Mouse (Mus musculus): ENCODE measurements around the gene Ssbp4. TPM values are rescaled to one million over a fixed set of nuclear protein-coding genes. Genes with fewer than 3 reads are reported as not detected.

Gene Ssbp4
- polyA plus RNA-seq, 1 experiment from 2014 or later, result 125 TPM

DNA sequence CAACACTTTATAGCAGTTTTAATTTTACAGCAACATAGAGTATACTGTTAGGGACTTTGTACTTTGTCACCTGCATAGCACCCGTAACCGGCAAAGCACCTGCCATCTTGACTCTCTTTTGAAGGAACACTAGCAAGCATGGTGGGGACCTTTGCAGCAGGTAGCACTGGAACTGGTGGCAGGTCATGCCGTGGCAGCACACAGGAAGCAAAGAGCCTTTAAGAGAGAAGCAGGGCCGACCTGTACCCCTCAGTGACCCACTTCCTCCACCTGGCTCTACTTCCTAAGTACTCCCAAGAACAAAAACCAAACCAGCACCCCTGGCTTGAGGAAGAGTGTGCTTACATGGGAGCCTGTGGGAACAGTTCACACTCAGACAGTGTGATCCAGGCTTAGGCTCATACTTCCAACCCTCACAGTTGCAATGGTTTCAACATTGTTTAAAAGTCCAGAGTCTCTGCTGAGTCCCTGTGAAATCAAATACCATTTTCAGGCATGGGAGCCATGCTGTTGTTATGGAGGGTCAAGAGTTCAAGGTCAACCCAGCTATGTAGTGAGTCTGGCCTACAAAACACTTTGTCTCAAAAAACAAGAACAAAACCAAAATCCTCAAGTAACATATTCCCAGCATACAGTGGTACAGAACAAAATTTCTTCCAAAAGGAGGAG, 53.5 kb downstream of the Ssbp4 start:
- no peak overlapping the region for H3K4me3 ChIP-seq (ENCODE audit: low read depth, low read length)
- DNase-seq (ENCODE audit: low spot score), result no peak
- no peak for ATAC-seq (ENCODE audit: insufficient read depth, low FRiP score, low TSS enrichment)
- H3K4me1 ChIP-seq (ENCODE audit: control insufficient read depth, insufficient read depth, low read length), result no peaks in the 10 kb centered on the region
- WGBS, result 91% methylated on average over 4 of the region's 4 CpGs
- H3K36me3 ChIP-seq (ENCODE audit: control insufficient read depth, insufficient read depth, low read length), result no peaks in the 10 kb centered on the region
- H3K9ac ChIP-seq (ENCODE audit: low read length), result no peak overlapping the region
- H3K27ac ChIP-seq (ENCODE audit: low read depth, low read length), result no peak overlapping the region
- no peaks in the 10 kb centered on the region for H3K27me3 ChIP-seq (ENCODE audit: control insufficient read depth, insufficient read depth, low read length)
- no peaks in the 10 kb centered on the region for H3K9me3 ChIP-seq (ENCODE audit: control insufficient read depth, low read length)
- H3K4me2 ChIP-seq (ENCODE audit: low read depth), result no peak overlapping the region

DNA sequence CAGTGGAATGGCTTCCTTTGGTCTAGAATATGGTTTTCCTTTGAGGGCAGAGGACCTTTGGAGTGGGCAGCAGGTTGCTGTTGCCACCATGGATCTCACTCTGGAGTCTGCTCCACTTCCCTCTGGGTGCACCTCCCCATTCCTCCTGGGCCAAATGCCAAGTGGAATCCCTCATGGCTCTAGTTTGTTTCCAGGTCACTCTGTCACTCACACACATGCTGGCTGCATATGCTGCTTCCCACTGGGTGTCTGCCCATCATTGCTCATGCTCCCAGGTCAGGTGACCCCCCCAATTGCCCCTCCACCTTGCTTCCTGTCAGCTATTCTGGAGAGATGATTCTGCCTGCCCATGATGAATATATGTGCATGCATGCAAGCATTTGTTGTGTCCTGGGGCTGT, 54.9 kb downstream of the Ssbp4 start:
- Histone ChIP-seq H3K27ac (ENCODE audit: low read depth, low read length) (no peak overlapping the region), H3K4me1 (ENCODE audit: control insufficient read depth, insufficient read depth, low read length) (no peaks in the 10 kb centered on the region), H3K9me3 (ENCODE audit: control insufficient read depth, low read length) (no peaks in the 10 kb centered on the region), H3K27me3 (ENCODE audit: control insufficient read depth, insufficient read depth, low read length) (no peaks in the 10 kb centered on the region), H3K4me2 (ENCODE audit: low read depth) (no peak overlapping the region), H3K36me3 (ENCODE audit: control insufficient read depth, insufficient read depth, low read length) (no peaks in the 10 kb centered on the region), H3K9ac (ENCODE audit: low read length) (no peak overlapping the region), H3K4me3 (ENCODE audit: low read depth, low read length) (no peak overlapping the region)
- DNase-seq (ENCODE audit: low spot score) (no peak), ATAC-seq (ENCODE audit: insufficient read depth, low FRiP score, low TSS enrichment) (no peak)

- Histone ChIP-seq H3K4me2 (ENCODE audit: low read depth) (no peak overlapping the region), H3K4me1 (ENCODE audit: control insufficient read depth, insufficient read depth, low read length) (no peaks in the 10 kb centered on the region), H3K9me3 (ENCODE audit: control insufficient read depth, low read length) (no peaks in the 10 kb centered on the region), H3K27ac (ENCODE audit: low read depth, low read length) (no peak overlapping the region), H3K27me3 (ENCODE audit: control insufficient read depth, insufficient read depth, low read length) (no peaks in the 10 kb centered on the region), H3K36me3 (ENCODE audit: control insufficient read depth, insufficient read depth, low read length) (no peaks in the 10 kb centered on the region), H3K9ac (ENCODE audit: low read length) (no peak overlapping the region), H3K4me3 (ENCODE audit: low read depth, low read length) (no peak overlapping the region)
- ATAC-seq (ENCODE audit: insufficient read depth, low FRiP score, low TSS enrichment) (no peak), DNase-seq (ENCODE audit: low spot score) (no peak)
- whole genome bisulfite sequencing, result 79% methylated on average over 1 of the region's 1 CpGs
Observed at GRCm38 (mm10) chr8:70552836-70553235, 55.8 kb downstream of the Ssbp4 start.

GRCm38 (mm10) chr8:70551558-70552161, 57.0 kb downstream of the Ssbp4 start:
- Histone ChIP-seq H3K9ac (ENCODE audit: low read length) (no peak overlapping the region), H3K4me2 (ENCODE audit: low read depth) (no peak overlapping the region), H3K4me1 (ENCODE audit: control insufficient read depth, insufficient read depth, low read length) (no peaks in the 10 kb centered on the region), H3K9me3 (ENCODE audit: control insufficient read depth, low read length) (no peaks in the 10 kb centered on the region), H3K27me3 (ENCODE audit: control insufficient read depth, insufficient read depth, low read length) (no peaks in the 10 kb centered on the region), H3K27ac (ENCODE audit: low read depth, low read length) (no peak overlapping the region), H3K36me3 (ENCODE audit: control insufficient read depth, insufficient read depth, low read length) (no peaks in the 10 kb centered on the region), H3K4me3 (ENCODE audit: low read depth, low read length) (no peak overlapping the region)
- ATAC-seq (ENCODE audit: insufficient read depth, low FRiP score, low TSS enrichment), result no peak
- 74% methylated on average over 3 of the region's 3 CpGs for WGBS
- no peak for DNase-seq (ENCODE audit: low spot score)

- ATAC-seq (ENCODE audit: insufficient read depth, low FRiP score, low TSS enrichment), result no peak
- WGBS, result 93% methylated on average over 10 of the region's 10 CpGs
Observed at GRCm38 (mm10) chr8:70549412-70550184, 59.1 kb downstream of the Ssbp4 start.

GRCm38 (mm10) chr8:70547762-70548161, 60.9 kb downstream of the Ssbp4 start:
- Histone ChIP-seq H3K27me3 (ENCODE audit: control insufficient read depth, insufficient read depth, low read length) (no peaks in the 10 kb centered on the region), H3K9ac (ENCODE audit: low read length) (no peak overlapping the region), H3K36me3 (ENCODE audit: control insufficient read depth, insufficient read depth, low read length) (no peaks in the 10 kb centered on the region), H3K4me1 (ENCODE audit: control insufficient read depth, insufficient read depth, low read length) (no peaks in the 10 kb centered on the region), H3K4me2 (ENCODE audit: low read depth) (no peak overlapping the region), H3K27ac (ENCODE audit: low read depth, low read length) (no peak overlapping the region), H3K4me3 (ENCODE audit: low read depth, low read length) (no peak overlapping the region), H3K9me3 (ENCODE audit: control insufficient read depth, low read length) (no peaks in the 10 kb centered on the region)
- 93% methylated on average over 6 of the region's 6 CpGs for WGBS
- DNase-seq (ENCODE audit: low spot score) (no peak), ATAC-seq (ENCODE audit: insufficient read depth, low FRiP score, low TSS enrichment) (no peak)

More at GRCm38 (mm10) chr8:70549412-70550184, 59.1 kb downstream of the Ssbp4 start:
- Histone ChIP-seq H3K27me3 (ENCODE audit: control insufficient read depth, insufficient read depth, low read length) (no peaks in the 10 kb centered on the region), H3K4me3 (ENCODE audit: low read depth, low read length) (no peak overlapping the region), H3K36me3 (ENCODE audit: control insufficient read depth, insufficient read depth, low read length) (no peaks in the 10 kb centered on the region), H3K27ac (ENCODE audit: low read depth, low read length) (no peak overlapping the region), H3K9me3 (ENCODE audit: control insufficient read depth, low read length) (no peaks in the 10 kb centered on the region), H3K4me1 (ENCODE audit: control insufficient read depth, insufficient read depth, low read length) (no peaks in the 10 kb centered on the region), H3K9ac (ENCODE audit: low read length) (no peak overlapping the region), H3K4me2 (ENCODE audit: low read depth) (no peak overlapping the region)
- no peak for DNase-seq (ENCODE audit: low spot score)

Other genes starting within 250 kb of the Ssbp4 start
- gene Comp, start 235.3 kb downstream of the Ssbp4 start, polyA plus RNA-seq (2014; fragmentation: Nextera tagmentation; extraction: Ambion mirVana), result 0.16 and 0.32 TPM in 2 replicates
- 16.1 and 17.9 TPM in 2 replicates for gene Crtc1, start 169.3 kb downstream of the Ssbp4 start, polyA plus RNA-seq (2014; fragmentation: Nextera tagmentation; extraction: Ambion mirVana)
- gene Klhl26, start 131.9 kb downstream of the Ssbp4 start, polyA plus RNA-seq (2014; fragmentation: Nextera tagmentation; extraction: Ambion mirVana), result 14.6 and 17.0 TPM in 2 replicates
- gene Tmem59l, start 121.5 kb downstream of the Ssbp4 start, polyA plus RNA-seq (2014; fragmentation: Nextera tagmentation; extraction: Ambion mirVana), result 19.3 and 20.7 TPM in 2 replicates
- 3.4 and 3.7 TPM in 2 replicates for gene Crlf1, start 115.7 kb downstream of the Ssbp4 start, polyA plus RNA-seq (2014; fragmentation: Nextera tagmentation; extraction: Ambion mirVana)
- 118 and 132 TPM in 2 replicates for gene Rex1bd, start 102.1 kb downstream of the Ssbp4 start, polyA plus RNA-seq (2014; fragmentation: Nextera tagmentation; extraction: Ambion mirVana)
- 809 and 814 TPM in 2 replicates for gene Uba52, start 98.1 kb downstream of the Ssbp4 start, polyA plus RNA-seq (2014; fragmentation: Nextera tagmentation; extraction: Ambion mirVana)
- gene Fkbp8, start 81.1 kb downstream of the Ssbp4 start, polyA plus RNA-seq (2014; fragmentation: Nextera tagmentation; extraction: Ambion mirVana), result 243 and 252 TPM in 2 replicates
- 49.8 and 53.8 TPM in 2 replicates for gene Kxd1, start 80.9 kb downstream of the Ssbp4 start, polyA plus RNA-seq (2014; fragmentation: Nextera tagmentation; extraction: Ambion mirVana)
- 18.8 and 22.2 TPM in 2 replicates for gene Ell, start 69.4 kb downstream of the Ssbp4 start, polyA plus RNA-seq (2014; fragmentation: Nextera tagmentation; extraction: Ambion mirVana)
- gene Isyna1, start 14.5 kb downstream of the Ssbp4 start, polyA plus RNA-seq (2014; fragmentation: Nextera tagmentation; extraction: Ambion mirVana), result 87.9 and 90.7 TPM in 2 replicates
- gene Lrrc25, start 7.3 kb upstream of the Ssbp4 start, polyA plus RNA-seq (2014; fragmentation: Nextera tagmentation; extraction: Ambion mirVana), result 0.85 and 1.2 TPM in 2 replicates
- gene Gdf15, start 23.6 kb upstream of the Ssbp4 start, polyA plus RNA-seq (2014; fragmentation: Nextera tagmentation; extraction: Ambion mirVana), result 0.28 TPM in 1 of 2 replicates, not detected in the other
- gene Pgpep1, start 51.5 kb upstream of the Ssbp4 start, polyA plus RNA-seq (2014; fragmentation: Nextera tagmentation; extraction: Ambion mirVana), result 246 and 268 TPM in 2 replicates
- gene Lsm4, start 64.4 kb upstream of the Ssbp4 start, polyA plus RNA-seq (2014; fragmentation: Nextera tagmentation; extraction: Ambion mirVana), result 298 and 301 TPM in 2 replicates
- gene Jund, start 90.1 kb upstream of the Ssbp4 start, polyA plus RNA-seq (2014; fragmentation: Nextera tagmentation; extraction: Ambion mirVana), result 167 and 171 TPM in 2 replicates
- gene Iqcn, start 94.6 kb upstream of the Ssbp4 start, polyA plus RNA-seq (2014; fragmentation: Nextera tagmentation; extraction: Ambion mirVana), result not detected in 2 replicates
- not detected in 2 replicates for gene Gm3336, start 109.7 kb upstream of the Ssbp4 start, polyA plus RNA-seq (2014; fragmentation: Nextera tagmentation; extraction: Ambion mirVana)
- 0.42 TPM in 1 of 2 replicates, not detected in the other for gene Pde4c, start 114.8 kb upstream of the Ssbp4 start, polyA plus RNA-seq (2014; fragmentation: Nextera tagmentation; extraction: Ambion mirVana)
- gene Rab3a, start 145.8 kb upstream of the Ssbp4 start, polyA plus RNA-seq (2014; fragmentation: Nextera tagmentation; extraction: Ambion mirVana), result 97.9 and 111 TPM in 2 replicates
- gene Mpv17l2, start 152.1 kb upstream of the Ssbp4 start, polyA plus RNA-seq (2014; fragmentation: Nextera tagmentation; extraction: Ambion mirVana), result 40.7 and 41.3 TPM in 2 replicates
- gene Pik3r2, start 167.8 kb upstream of the Ssbp4 start, polyA plus RNA-seq (2014; fragmentation: Nextera tagmentation; extraction: Ambion mirVana), result 52.4 and 54.7 TPM in 2 replicates
- gene Mast3, start 196.2 kb upstream of the Ssbp4 start, polyA plus RNA-seq (2014; fragmentation: Nextera tagmentation; extraction: Ambion mirVana), result 10.5 and 14.7 TPM in 2 replicates
- not detected in 2 replicates for gene Il12rb1, start 199.6 kb upstream of the Ssbp4 start, polyA plus RNA-seq (2014; fragmentation: Nextera tagmentation; extraction: Ambion mirVana)
- gene Arrdc2, start 230.8 kb upstream of the Ssbp4 start, polyA plus RNA-seq (2014; fragmentation: Nextera tagmentation; extraction: Ambion mirVana), result 8.8 and 10.2 TPM in 2 replicates